ENCODE assay signal across 10 mouse cellular contexts in the genomic region with DNA sequence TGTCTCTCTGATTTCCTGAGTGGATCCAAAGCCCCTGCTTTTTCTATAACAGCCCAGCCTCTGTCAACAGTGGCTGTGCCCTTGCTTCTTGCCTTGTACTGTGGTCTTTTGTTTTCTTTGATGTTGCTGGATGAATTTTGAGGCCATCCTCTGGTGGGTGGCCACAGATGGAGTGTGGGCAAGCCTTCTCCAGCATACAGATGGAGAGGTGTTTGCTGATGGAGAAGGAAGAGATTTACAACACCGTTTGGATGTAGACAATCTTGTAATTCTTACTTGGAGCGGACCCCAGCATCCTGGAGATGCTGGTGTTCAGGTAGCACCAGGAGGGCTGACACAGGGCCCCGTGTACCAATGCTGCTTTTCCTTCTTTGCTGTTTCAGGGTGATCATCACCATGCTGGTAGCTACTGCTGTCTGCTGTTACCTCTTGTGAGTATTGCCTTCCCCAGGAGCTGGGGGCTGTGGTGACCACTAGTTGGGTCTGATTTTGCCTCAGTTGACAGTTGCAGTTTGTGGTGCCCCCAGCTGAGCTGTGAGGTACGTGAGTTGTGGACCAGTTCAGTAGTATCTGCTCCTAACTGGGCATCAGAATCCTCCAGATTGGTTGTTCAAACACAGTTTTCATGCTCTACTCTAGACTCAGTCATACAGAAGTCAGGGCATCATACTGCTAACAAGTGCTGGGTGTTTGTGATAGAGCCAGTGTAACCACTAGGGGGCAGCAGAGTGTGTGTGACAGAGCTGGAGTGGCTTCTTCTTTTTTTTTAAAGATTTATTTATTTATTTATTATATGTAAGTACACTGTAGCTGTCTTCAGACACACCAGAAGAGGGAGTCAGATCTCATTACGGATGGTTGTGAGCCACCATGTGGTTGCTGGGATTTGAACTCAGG. TPM values are rescaled to one million over a fixed set of nuclear protein-coding genes. Genes with fewer than 3 reads are reported as not detected.
DNase-seq lines count a peak whose midpoint lies in the region; ATAC-seq and TF ChIP-seq lines count a peak whose summit lies in the region.
"Had no signal": no experiment of that assay in that cellular context is flagged by ENCODE, and none has a peak within 500 bp of the region (broad histone marks: within the 10 kb centered on the region; RNA-seq: fewer than 3 reads in every experiment).

No protein-coding gene starts in this region.

- intact Hi-C loops in left cerebral cortex, postnatal 14 days (cut with DNase I): loop anchor here (5.0 kb wide), 2 partner anchors 142 to 362 kb away; a partner anchor contains a TSS

- H3K4me1 ChIP-seq in kidney, adult 2 months (ENCODE audit: control insufficient read depth, insufficient read depth, low read length): no peaks in the 10 kb centered on the region; the same call in 1 of the 2 replicates
- peaks cover 35% of the 10 kb centered on the region for H3K4me1 ChIP-seq in kidney, embryonic 15.5 days
- peaks cover 27% of the 10 kb centered on the region for H3K4me1 ChIP-seq in forebrain, embryonic 13.5 days
- peaks cover 38% of the 10 kb centered on the region for H3K4me1 ChIP-seq in hindbrain, embryonic 13.5 days (replicated peaks)
- peaks cover 25% of the 10 kb centered on the region for H3K4me1 ChIP-seq in midbrain, embryonic 16.5 days (ENCODE audit: control insufficient read depth, insufficient read depth, low read length)

- WGBS in kidney, adult 2 months: 77% methylated on average over 5 of the region's 5 CpGs
- WGBS in kidney, embryonic 15.5 days: 76% methylated on average over 5 of the region's 5 CpGs
- WGBS in forebrain, embryonic 13.5 days: 80% methylated on average over 5 of the region's 5 CpGs
- 73% methylated on average over 4 of the region's 5 CpGs for whole genome bisulfite sequencing in hindbrain, embryonic 13.5 days
- 68% methylated on average over 5 of the region's 5 CpGs for WGBS in midbrain, embryonic 16.5 days

- TF ChIP-seq CTCF in kidney, adult 2 months (conservative IDR thresholded peaks at IDR 0.05; ENCODE audit: insufficient read depth, insufficient read length, low read depth, low read length): peak; percentile 70

- no peak for TF ChIP-seq POLR2A in kidney, adult 2 months (IDR thresholded peaks at IDR 0.05; ENCODE audit: low read depth, low read length)

- no peak overlapping the region for H3K27ac ChIP-seq in kidney, adult 2 months (ENCODE audit: insufficient read depth, low read depth, low read length)
- H3K27ac ChIP-seq in kidney, embryonic 15.5 days: no peak overlapping the region
- no peak overlapping the region for H3K27ac ChIP-seq in forebrain, embryonic 13.5 days
- no peak overlapping the region for H3K27ac ChIP-seq in hindbrain, embryonic 13.5 days
- no peak overlapping the region for H3K27ac ChIP-seq in midbrain, embryonic 16.5 days (ENCODE audit: low read length)

- no peak overlapping the region for H3K9ac ChIP-seq in kidney, embryonic 15.5 days
- peak overlapping the region; percentile 93 for H3K9ac ChIP-seq in forebrain, embryonic 13.5 days
- H3K9ac ChIP-seq in hindbrain, embryonic 13.5 days: peak overlapping the region; percentile 92
- H3K9ac ChIP-seq in midbrain, embryonic 16.5 days (ENCODE audit: low read depth, low read length): peak overlapping the region; percentile 88

- no peak for ATAC-seq in kidney, embryonic 15.5 days (replicated peaks; ENCODE audit: low FRiP score)
- ATAC-seq in forebrain, embryonic 13.5 days: no peak
- no peak for ATAC-seq in hindbrain, embryonic 13.5 days (ENCODE audit: low FRiP score)
- no peak for ATAC-seq in midbrain, embryonic 16.5 days

- H3K9me3 ChIP-seq in kidney, embryonic 15.5 days (replicated peaks): no peaks in the 10 kb centered on the region
- no peaks in the 10 kb centered on the region for H3K9me3 ChIP-seq in forebrain, embryonic 13.5 days (replicated peaks)
- no peaks in the 10 kb centered on the region for H3K9me3 ChIP-seq in hindbrain, embryonic 13.5 days
- no peaks in the 10 kb centered on the region for H3K9me3 ChIP-seq in midbrain, embryonic 16.5 days (replicated peaks; ENCODE audit: control insufficient read depth, low read length, poor library complexity, severe bottlenecking)

- H3K4me3 ChIP-seq in kidney, adult 2 months (ENCODE audit: insufficient read depth, low read depth, low read length): no peak overlapping the region
- H3K4me3 ChIP-seq in kidney, embryonic 15.5 days (replicated peaks): no peak overlapping the region
- H3K4me3 ChIP-seq in forebrain, embryonic 13.5 days: peak overlapping the region; percentile 77
- H3K4me3 ChIP-seq in hindbrain, embryonic 13.5 days: peak overlapping the region; percentile 70
- H3K4me3 ChIP-seq in midbrain, embryonic 16.5 days (ENCODE audit: low read depth, low read length): peak overlapping the region; percentile 85

- H3K36me3 ChIP-seq in kidney, adult 2 months (ENCODE audit: control insufficient read depth, insufficient read depth, low read length): no peaks in the 10 kb centered on the region
- no peaks in the 10 kb centered on the region for H3K36me3 ChIP-seq in kidney, embryonic 15.5 days
- H3K36me3 ChIP-seq in forebrain, embryonic 13.5 days (ENCODE audit: poor library complexity, severe bottlenecking): peaks cover 27% of the 10 kb centered on the region
- peaks cover 33% of the 10 kb centered on the region for H3K36me3 ChIP-seq in hindbrain, embryonic 13.5 days
- peaks cover 17% of the 10 kb centered on the region for H3K36me3 ChIP-seq in midbrain, embryonic 16.5 days (ENCODE audit: control insufficient read depth, insufficient read depth, low read length)

- no peaks in the 10 kb centered on the region for H3K27me3 ChIP-seq in kidney, adult 2 months (replicated peaks; ENCODE audit: control insufficient read depth, insufficient read depth, low read length)
- no peaks in the 10 kb centered on the region for H3K27me3 ChIP-seq in kidney, embryonic 15.5 days
- no peaks in the 10 kb centered on the region for H3K27me3 ChIP-seq in forebrain, embryonic 13.5 days
- H3K27me3 ChIP-seq in hindbrain, embryonic 13.5 days: no peaks in the 10 kb centered on the region
- no peaks in the 10 kb centered on the region for H3K27me3 ChIP-seq in midbrain, embryonic 16.5 days (ENCODE audit: control insufficient read depth, insufficient read depth, low read depth, low read length)

- peak; percentile 86 for DNase-seq in kidney, adult 2 months
- peak; percentile 32 for DNase-seq in c-Kit-negative CD71-positive TER-119-positive erythroid progenitor cells, embryonic 14.5 days (ENCODE audit: low read depth, low spot score)
- peak; percentile 88 to 95 for DNase-seq in left cerebral cortex, postnatal 14 days (ENCODE audit: low spot score in 2 of 2)
- peak; percentile 57 to 83 for DNase-seq in spleen, postnatal 4 days (ENCODE audit: low spot score in 2 of 2)

- H3K4me2 ChIP-seq in kidney, embryonic 15.5 days: no peak overlapping the region
- H3K4me2 ChIP-seq in forebrain, embryonic 13.5 days: peak overlapping the region; percentile 96
- H3K4me2 ChIP-seq in hindbrain, embryonic 13.5 days: peak overlapping the region; percentile 89
- H3K4me2 ChIP-seq in midbrain, embryonic 16.5 days (ENCODE audit: low read length): peak overlapping the region; percentile 91

RNA-seq across cellular contexts. Expression of a gene that starts 1.7 kb away (rescaled TPM):
- 101 and 109 TPM in 2 replicates for polyA plus RNA-seq in kidney, adult 2 months (2012; rRNA removed)
- polyA plus RNA-seq in kidney, embryonic 15.5 days (2015; fragmentation: Nextera tagmentation; extraction: Ambion mirVana): 28.0 and 29.6 TPM in 2 replicates
- 122 and 137 TPM in 2 replicates for polyA plus RNA-seq in forebrain, embryonic 13.5 days (2015; fragmentation: Nextera tagmentation; extraction: Ambion mirVana)
- 184 and 189 TPM in 2 replicates for polyA plus RNA-seq in hindbrain, embryonic 13.5 days (2015; fragmentation: Nextera tagmentation; extraction: Ambion mirVana)
- total RNA-seq in left cerebral cortex, postnatal 14 days (2021): 100 to 1,000 TPM; 520 to 530 TPM
- polyA plus RNA-seq in midbrain, embryonic 16.5 days (2015; fragmentation: Nextera tagmentation; extraction: Ambion mirVana): 302 and 362 TPM in 2 replicates

RNA-seq across cellular contexts. Expression of a gene that starts 15.5 kb away (rescaled TPM):
- polyA plus RNA-seq in kidney, adult 2 months (2012; rRNA removed): 35.3 and 36.5 TPM in 2 replicates
- 12.8 and 16.4 TPM in 2 replicates for polyA plus RNA-seq in kidney, embryonic 15.5 days (2015; fragmentation: Nextera tagmentation; extraction: Ambion mirVana)
- polyA plus RNA-seq in forebrain, embryonic 13.5 days (2015; fragmentation: Nextera tagmentation; extraction: Ambion mirVana): 12.5 and 13.4 TPM in 2 replicates
- 20.8 and 22.1 TPM in 2 replicates for polyA plus RNA-seq in hindbrain, embryonic 13.5 days (2015; fragmentation: Nextera tagmentation; extraction: Ambion mirVana)
- 10 to 100 TPM; 29.0 to 30.6 TPM for total RNA-seq in left cerebral cortex, postnatal 14 days (2021)
- 27.5 and 27.9 TPM in 2 replicates for polyA plus RNA-seq in midbrain, embryonic 16.5 days (2015; fragmentation: Nextera tagmentation; extraction: Ambion mirVana)

RNA-seq across cellular contexts. Expression of a gene that starts 33.5 kb away (rescaled TPM):
- 87.9 and 89.2 TPM in 2 replicates for polyA plus RNA-seq in kidney, adult 2 months (2012; rRNA removed)
- 55.4 and 68.7 TPM in 2 replicates for polyA plus RNA-seq in kidney, embryonic 15.5 days (2015; fragmentation: Nextera tagmentation; extraction: Ambion mirVana)
- 1.8 and 2.5 TPM in 2 replicates for polyA plus RNA-seq in forebrain, embryonic 13.5 days (2015; fragmentation: Nextera tagmentation; extraction: Ambion mirVana)
- polyA plus RNA-seq in hindbrain, embryonic 13.5 days (2015; fragmentation: Nextera tagmentation; extraction: Ambion mirVana): 5.2 and 6.0 TPM in 2 replicates
- total RNA-seq in left cerebral cortex, postnatal 14 days (2021): 10 to 100 TPM; 10.3 to 10.9 TPM
- polyA plus RNA-seq in midbrain, embryonic 16.5 days (2015; fragmentation: Nextera tagmentation; extraction: Ambion mirVana): 5.3 and 5.7 TPM in 2 replicates

RNA-seq across cellular contexts. Expression of a gene that starts 50.3 kb away (rescaled TPM):
- not detected in 2 replicates for polyA plus RNA-seq in kidney, adult 2 months (2012; rRNA removed)
- polyA plus RNA-seq in kidney, embryonic 15.5 days (2015; fragmentation: Nextera tagmentation; extraction: Ambion mirVana): not detected in 2 replicates
- polyA plus RNA-seq in forebrain, embryonic 13.5 days (2015; fragmentation: Nextera tagmentation; extraction: Ambion mirVana): not detected in 2 replicates
- polyA plus RNA-seq in hindbrain, embryonic 13.5 days (2015; fragmentation: Nextera tagmentation; extraction: Ambion mirVana): 0.56 TPM in 1 of 2 replicates, not detected in the other
- total RNA-seq in left cerebral cortex, postnatal 14 days (2021): not detected
- not detected in 2 replicates for polyA plus RNA-seq in midbrain, embryonic 16.5 days (2015; fragmentation: Nextera tagmentation; extraction: Ambion mirVana)
- total RNA-seq: adrenal gland, postnatal 4 days had no signal
- polyA plus RNA-seq: lung, embryonic 16.5 days had no signal

RNA-seq across cellular contexts. Expression of a gene that starts 54.6 kb away (rescaled TPM):
- 49.2 and 73.1 TPM in 2 replicates for polyA plus RNA-seq in kidney, adult 2 months (2012; rRNA removed)
- polyA plus RNA-seq in kidney, embryonic 15.5 days (2015; fragmentation: Nextera tagmentation; extraction: Ambion mirVana): 43.8 and 47.3 TPM in 2 replicates
- polyA plus RNA-seq in forebrain, embryonic 13.5 days (2015; fragmentation: Nextera tagmentation; extraction: Ambion mirVana): 35.8 and 38.8 TPM in 2 replicates
- polyA plus RNA-seq in hindbrain, embryonic 13.5 days (2015; fragmentation: Nextera tagmentation; extraction: Ambion mirVana): 39.3 and 41.8 TPM in 2 replicates
- total RNA-seq in left cerebral cortex, postnatal 14 days (2021): 10 to 100 TPM; 34.0 to 36.7 TPM
- polyA plus RNA-seq in midbrain, embryonic 16.5 days (2015; fragmentation: Nextera tagmentation; extraction: Ambion mirVana): 48.2 and 48.8 TPM in 2 replicates

Comparison
In these comparisons a context has a peak if more than half of its experiments do, and no peak if none do; other contexts are left out.
1. DNase-seq: peak in every context shown above with its lines; median percentile 92 in left cerebral cortex, postnatal 14 days; 86 in kidney, adult 2 months; 70 in spleen, postnatal 4 days; 32 in c-Kit-negative CD71-positive TER-119-positive erythroid progenitor cells, embryonic 14.5 days.
2. H3K4me3 ChIP-seq: peak in forebrain, embryonic 13.5 days (single experiment), hindbrain, embryonic 13.5 days (single experiment) and midbrain, embryonic 16.5 days (single experiment); none in kidney, adult 2 months (single experiment) and kidney, embryonic 15.5 days (single experiment).